Mouse (Mus musculus) gastrocnemius, postnatal 4 days (tissue): ENCODE measurements around the gene Sphk1. TPM values are rescaled to one million over a fixed set of nuclear protein-coding genes. Genes with fewer than 3 reads are reported as not detected.
A peak's percentile ranks its signal among the peaks of the same experiment; 100 is the strongest.

Experiments
- DNase-seq, 2 experiments: peaks; one replicate each; pipeline ENCODE4 v3.0.0; 2021 to 2022; ENCODE audit warnings: low spot score in 2 of 2, mixed read lengths in 2 of 2
- total RNA-seq, 2 experiments: library from RNA; stranded (reverse); gene quantifications; 2 replicates each; pipeline ENCODE4 v1.2.3; 2021

Sphk1 gene
- total RNA-seq, 2 experiments from 2014 or later, result 4.0 TPM

DNA sequence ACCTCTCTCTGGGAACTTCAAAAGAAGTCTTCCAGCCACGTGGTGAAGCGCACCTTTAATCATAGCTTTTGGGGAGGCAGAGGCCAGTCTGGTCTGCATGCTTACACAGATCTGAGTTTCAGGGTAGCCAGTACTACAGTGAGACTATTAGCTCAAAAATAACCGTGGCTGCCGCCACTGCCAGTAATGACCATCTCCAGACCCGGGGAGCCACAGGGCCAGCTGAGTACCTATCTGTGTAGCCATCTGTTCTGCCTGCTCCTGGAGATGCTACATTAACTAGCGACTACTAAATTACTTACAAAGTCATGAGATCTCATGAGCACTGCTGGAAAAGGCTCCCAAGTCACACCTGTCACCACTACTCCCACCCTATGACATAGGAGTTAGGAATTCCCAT lies 44.3 kb downstream of the Sphk1 start:
- no peak for DNase-seq

DNA sequence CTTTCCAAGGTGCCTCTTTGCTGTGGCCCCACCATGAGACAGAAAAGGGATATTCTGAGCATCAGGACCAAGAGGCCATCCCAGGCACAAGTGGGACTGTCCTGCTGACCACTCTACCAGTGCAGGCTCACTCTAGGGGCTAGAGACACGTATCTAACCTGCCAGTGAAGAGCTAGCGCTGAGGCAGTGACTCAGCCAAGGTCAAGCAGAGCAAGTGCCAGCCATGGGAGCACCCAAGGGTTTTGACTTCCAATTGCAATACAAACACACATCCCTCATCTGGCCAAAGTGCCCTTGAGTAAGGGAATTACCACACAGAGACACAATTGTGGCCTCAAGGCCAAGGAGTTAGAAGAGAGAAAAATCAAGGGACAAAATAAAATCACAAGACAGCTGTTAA lies 44.7 kb downstream of the Sphk1 start:
- DNase-seq, result no peak

DNA sequence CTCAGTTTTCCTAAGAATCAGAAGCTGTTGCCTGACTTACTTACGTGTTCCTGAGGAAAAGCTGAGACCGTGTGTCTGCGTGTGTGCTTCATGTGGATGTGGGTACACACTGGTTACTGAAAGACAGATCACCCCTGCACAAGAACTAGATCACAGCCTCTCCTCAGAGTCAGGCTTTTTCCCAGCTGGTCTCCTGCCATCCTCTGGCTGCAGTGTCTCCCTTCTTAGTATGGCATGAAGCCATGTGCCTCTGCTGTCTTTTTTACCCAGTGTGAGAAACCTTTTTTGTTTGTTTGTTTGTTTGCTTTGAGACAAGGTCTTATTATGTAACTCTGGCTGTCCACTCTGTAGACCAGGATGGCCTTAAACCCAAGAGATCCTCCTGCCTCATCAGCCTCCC lies 48.6 kb downstream of the Sphk1 start:
- no peak for DNase-seq

DNA sequence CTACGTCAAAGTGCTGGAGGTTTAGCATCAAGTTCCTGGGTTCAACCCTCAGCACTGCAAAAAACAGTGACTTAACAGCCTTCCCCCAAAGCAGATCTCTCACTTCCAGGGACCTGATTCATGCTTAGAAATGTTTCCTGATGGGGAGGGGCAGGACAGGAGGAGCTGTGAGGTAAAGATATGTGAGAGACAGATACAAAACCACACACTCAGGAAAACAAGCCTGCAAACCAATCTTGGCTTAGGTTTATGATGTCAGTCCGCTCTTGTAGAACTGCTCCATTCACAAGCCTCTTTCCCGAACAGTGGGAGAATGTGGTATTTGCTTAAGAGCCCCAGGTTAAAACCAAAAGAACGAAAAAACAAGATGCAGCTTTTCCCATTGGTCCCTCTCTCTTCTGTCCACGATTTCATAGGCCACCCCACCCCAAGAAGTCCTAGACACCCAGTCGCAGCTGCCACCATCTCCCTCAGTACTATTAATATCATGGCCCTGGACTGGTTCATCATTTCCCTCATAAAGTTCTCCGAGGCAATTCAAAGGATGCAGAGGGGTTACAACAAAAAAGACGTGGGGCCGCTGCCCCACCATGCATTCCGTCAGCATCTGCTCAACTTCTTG lies 49.4 kb downstream of the Sphk1 start:
- no peak for DNase-seq

DNA sequence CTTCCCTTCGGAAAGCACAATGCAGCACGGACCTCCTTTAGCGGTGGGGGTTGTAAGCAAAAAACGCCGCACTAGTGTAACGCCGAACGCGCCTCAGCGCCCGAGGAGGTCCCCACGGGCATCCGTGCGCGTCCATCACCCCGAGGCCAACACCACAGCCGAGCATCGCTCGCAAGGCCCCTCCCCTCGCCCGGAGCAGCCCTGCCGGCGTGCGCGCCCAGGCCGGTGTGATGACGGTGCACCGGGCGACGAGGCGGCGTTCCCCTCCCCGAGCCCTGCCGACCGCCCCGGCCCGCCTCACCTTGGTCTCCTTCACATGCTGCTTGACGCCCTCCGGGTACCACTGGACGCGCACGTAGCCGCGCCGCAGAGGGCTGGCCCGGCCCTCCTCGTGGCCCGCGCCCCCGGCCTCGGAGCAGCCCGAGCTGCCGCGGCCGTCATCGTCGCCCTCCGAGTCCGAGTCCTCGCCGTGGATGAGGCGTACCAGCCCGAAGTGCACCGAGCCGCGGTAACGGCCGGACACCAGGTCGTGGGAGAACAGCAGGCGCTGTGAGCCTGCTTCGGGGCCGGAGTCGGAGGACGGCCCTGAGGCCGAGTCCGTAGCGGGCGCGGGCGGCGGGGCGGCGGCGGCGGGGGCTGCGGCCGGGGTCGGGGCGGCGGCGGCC lies 50.1 kb downstream of the Sphk1 start:
- DNase-seq, result peak; percentile 43 to 60

DNA sequence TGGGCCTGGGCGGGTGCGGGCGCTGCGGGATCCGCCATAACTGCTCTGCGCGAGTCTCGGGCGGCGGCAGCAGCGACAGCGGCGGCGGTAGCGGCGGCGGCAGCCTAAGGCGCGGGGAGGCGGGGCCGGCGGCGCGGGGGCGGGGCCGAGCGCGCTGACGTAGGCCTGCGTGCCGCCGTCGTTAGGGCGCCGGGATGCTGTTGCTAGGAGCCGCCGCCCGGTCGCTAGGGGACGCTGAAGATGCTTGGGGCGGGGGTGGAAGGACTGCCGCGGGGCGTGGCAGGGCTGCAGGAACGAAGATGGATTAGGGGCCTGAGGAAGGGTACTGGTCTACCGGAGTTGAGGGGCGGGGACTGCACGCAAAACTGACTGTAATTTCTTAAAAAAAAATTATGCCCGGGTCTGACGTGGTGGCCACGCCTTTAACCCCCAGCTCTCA lies 50.7 kb downstream of the Sphk1 start, which contains the start of gene Ube2o:
Gene Ube2o (minus strand): TSS at position 72 of the 439 bp plus-strand sequence.
- DNase-seq, result peak; percentile 82 to 89

DNA sequence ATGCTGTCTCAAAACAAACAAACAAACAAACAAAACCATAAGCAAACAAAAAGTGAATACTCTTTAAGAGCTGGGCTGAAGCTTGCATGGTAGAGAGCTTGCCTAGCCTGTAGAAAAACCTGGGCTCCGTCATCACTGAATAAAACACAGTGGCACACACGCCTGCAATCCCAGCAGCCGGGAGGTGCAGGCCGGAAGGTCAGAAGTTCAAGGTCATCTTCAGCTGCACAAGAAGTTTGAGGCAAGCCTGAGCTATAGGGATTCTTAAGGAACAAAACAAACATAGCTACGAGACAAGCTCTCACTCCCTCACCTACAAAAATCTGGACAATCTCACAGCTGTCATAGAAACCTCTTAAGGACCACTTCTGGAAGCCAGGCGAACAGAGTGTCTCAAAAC lies 55.0 kb downstream of the Sphk1 start:
- no peak for DNase-seq

Other genes with a start within 250 kb of the Sphk1 start
- under 1 TPM; 0.37 to 0.75 TPM for gene Galr2, start 250.0 kb upstream of the Sphk1 start, total RNA-seq
- 10 to 100 TPM; 87.9 to 99.9 TPM for gene Exoc7, start 223.7 kb upstream of the Sphk1 start, total RNA-seq
- under 1 TPM; 0.29 to 0.31 TPM for gene Foxj1, start 195.5 kb upstream of the Sphk1 start, total RNA-seq
- gene Rnf157, start 117.9 kb upstream of the Sphk1 start, total RNA-seq, result 10 to 100 TPM; 32.8 to 37.3 TPM
- 10 to 100 TPM; 44.6 to 45.1 TPM for gene Ubald2, start 96.8 kb upstream of the Sphk1 start, total RNA-seq
- gene Qrich2, start 64.7 kb upstream of the Sphk1 start, total RNA-seq, result under 1 TPM; 0.02 to 0.10 TPM
- gene Prpsap1, start 36.7 kb upstream of the Sphk1 start, total RNA-seq, result 10 to 100 TPM; 43.3 to 49.6 TPM
- 10 to 100 TPM; 25.2 to 25.6 TPM for gene Ube2o, start 50.5 kb downstream of the Sphk1 start, total RNA-seq
- not detected for gene Aanat, start 55.5 kb downstream of the Sphk1 start, total RNA-seq
- gene Rhbdf2, start 96.1 kb downstream of the Sphk1 start, total RNA-seq, result 1 to 10 TPM; 7.4 to 9.1 TPM
- under 1 TPM; 0.86 to 0.91 TPM for gene Prcd, start 122.6 kb downstream of the Sphk1 start, total RNA-seq
- gene Cygb, start 123.4 kb downstream of the Sphk1 start, total RNA-seq, result 10 to 100 TPM; 26.5 to 30.5 TPM
- not detected for gene St6galnac1, start 244.6 kb downstream of the Sphk1 start, total RNA-seq